Mouse (Mus musculus): ENCODE measurements at regions not wholly inside any gene's neighbourhood (a gene's known extent, or its start where the extent isn't known, plus 50 kb on each side); places are given as distances from the start of the nearest gene placed in this dataset.

- TF ChIP-seq CHD2 (IDR thresholded peaks at IDR 0.05; ENCODE audit: low read length) (no peak), CTCF (IDR thresholded peaks at IDR 0.05 in 2 of 3, conservative IDR thresholded peaks at IDR 0.05 in 1 of 3; ENCODE audit: control insufficient read depth in 1 of 3, insufficient read depth in 1 of 3, low read depth in 2 of 3, low read length in 3 of 3, poor library complexity in 1 of 3, severe bottlenecking in 1 of 3) (no peak), POLR2A (IDR thresholded peaks at IDR 0.05; ENCODE audit: control insufficient read depth in 1 of 2, insufficient read depth in 1 of 2, low read depth in 1 of 2, low read length in 2 of 2, poor library complexity in 1 of 2) (no peak), TBP (IDR thresholded peaks at IDR 0.05; ENCODE audit: low read depth, low read length) (no peak), EP300 (IDR thresholded peaks at IDR 0.05; ENCODE audit: low read depth in 1 of 2, low read length in 2 of 2) (no peak), MXI1 (IDR thresholded peaks at IDR 0.05; ENCODE audit: low read depth, low read length) (no peak), MAFK (IDR thresholded peaks at IDR 0.05; ENCODE audit: borderline replicate concordance, low read depth, low read length) (no peak), JUND (IDR thresholded peaks at IDR 0.05; ENCODE audit: low read depth, low read length) (no peak), TCF12 (IDR thresholded peaks at IDR 0.05; ENCODE audit: low read depth, low read length) (no peak), E2F4 (IDR thresholded peaks at IDR 0.05; ENCODE audit: borderline replicate concordance, low read depth, low read length) (no peak), BHLHE40 (IDR thresholded peaks at IDR 0.05; ENCODE audit: borderline replicate concordance, low read depth, low read length) (no peak)
These were observed 113.0 kb upstream of the Tac1 start for GRCm38 (mm10) chr6:7441725-7442124.
